Mouse (Mus musculus) lung, postnatal 0 days (tissue): ENCODE results near the gene Lmf1. TPM values are rescaled to one million over a fixed set of nuclear protein-coding genes. Genes with fewer than 3 reads are reported as not detected.

Source experiments
- ATAC-seq: fragments of 200-750 bp; cut with Nextera tagmentation; 2 replicates; pipeline ENCODE4 v1.8.0; 2017; ENCODE audit warnings: moderate library complexity
- DNase-seq: peaks from one replicate; pipeline ENCODE4 v3.0.0-alpha.2; 2016; ENCODE audit warnings: low spot score
- H3K27ac ChIP-seq: fragments of 300-500 bp; sonication (generic); 2 replicates; pipeline ENCODE4 v1.5.1; 2014; ENCODE audit warnings: antibody characterized with exemption, mild to moderate bottlenecking, low read length, mixed read lengths
- H3K27me3 ChIP-seq: fragments of 300-500 bp; sonication (generic); replicated peaks from 2 replicates; pipeline ENCODE4 v1.6.1; 2014; ENCODE audit warnings: low read length, mixed read lengths; ENCODE audit not compliant: insufficient read depth
- H3K36me3 ChIP-seq: fragments of 300-500 bp; sonication (generic); 2 replicates; pipeline ENCODE4 v1.6.1; 2014; ENCODE audit warnings: low read length, mixed read lengths; ENCODE audit not compliant: insufficient read depth
- H3K4me1 ChIP-seq: fragments of 300-500 bp; sonication (generic); 2 replicates; pipeline ENCODE4 v1.6.1; 2014; ENCODE audit warnings: antibody characterized with exemption, low read depth, low read length, mixed read lengths; ENCODE audit not compliant: insufficient read depth
- H3K4me2 ChIP-seq: fragments of 300-500 bp; sonication (generic); replicated peaks from 2 replicates; pipeline ENCODE4 v1.6.1; 2014; ENCODE audit warnings: low read depth, mild to moderate bottlenecking, low read length, moderate library complexity, mixed read lengths
- H3K4me3 ChIP-seq: fragments of 300-500 bp; sonication (generic); 2 replicates; pipeline ENCODE4 v1.5.1; 2014; ENCODE audit warnings: low read depth, low read length
- H3K9ac ChIP-seq: fragments of 300-500 bp; sonication (generic); replicated peaks from 2 replicates; pipeline ENCODE4 v1.6.1; 2014; ENCODE audit warnings: low read depth, mild to moderate bottlenecking
- H3K9me3 ChIP-seq: fragments of 300-500 bp; sonication (generic); 2 replicates; pipeline ENCODE4 v1.6.1; 2016; ENCODE audit warnings: low read length, mixed read lengths
- CTCF ChIP-seq: IDR thresholded peaks from 2 replicates; pipeline ENCODE4 v1.5.1; 2016; ENCODE audit warnings: antibody characterized with exemption, mild to moderate bottlenecking
- EP300 ChIP-seq: IDR thresholded peaks from 2 replicates; pipeline ENCODE4 v1.6.1; 2016; ENCODE audit warnings: antibody characterized with exemption, mild to moderate bottlenecking, control low read depth
- whole genome bisulfite sequencing: fragments of 180-500 bp; shearing (Covaris S2); extraction: QIAGEN DNeasy Blood & Tissue Kit; methylation state at CpG from one replicate; pipeline ENCODE4 v1.1.7; 2014; 5-methylcytosine and 5-hydroxymethylcytosine counted together
- polyA plus RNA-seq: library from polyadenylated mRNA; unstranded; fragments of >200 nt; fragmentation: Nextera tagmentation; extraction: Ambion mirVana; gene quantifications from 2 replicates; pipeline ENCODE4 v1.2.1, GENCODE M21; 2015

The Lmf1 gene
- polyA plus RNA-seq, 1 experiment from 2014 or later = 16.6 TPM

DNA sequence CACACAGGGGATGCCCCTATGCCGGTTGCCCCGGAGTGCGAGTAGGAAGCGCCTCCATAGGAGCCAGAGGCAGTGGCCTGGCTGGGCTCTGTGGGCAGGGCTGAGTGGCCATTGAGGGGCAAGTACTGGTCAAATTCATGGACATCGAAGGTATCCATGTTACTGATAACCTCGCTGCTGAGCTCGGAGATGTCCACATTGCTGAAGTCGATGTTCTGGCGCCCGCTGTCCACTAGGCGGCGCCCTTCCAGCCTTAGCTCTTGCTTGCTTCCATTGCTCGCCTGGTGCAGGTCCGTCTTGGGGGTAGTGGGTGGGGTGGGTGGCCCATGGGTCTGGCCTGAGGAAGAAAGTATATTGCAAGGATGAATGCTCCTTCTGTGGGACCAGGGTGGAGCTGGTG is 11.1 kb upstream of the Lmf1 start:
- Histone ChIP-seq H3K9ac (no peak overlapping the region), H3K4me2 (no peak overlapping the region), H3K9me3 (no peaks in the 10 kb centered on the region), H3K36me3 (no peaks in the 10 kb centered on the region), H3K27ac (no peak overlapping the region), H3K27me3 (peaks cover 28% of the 10 kb centered on the region), H3K4me1 (peaks cover 8% of the 10 kb centered on the region), H3K4me3 (no peak overlapping the region)
- TF ChIP-seq CTCF = peak; percentile 93
- no peak for TF ChIP-seq EP300
- ATAC-seq (no peak), DNase-seq (peak; percentile 38)
- 17% methylated on average over 14 of the region's 14 CpGs for WGBS

DNA sequence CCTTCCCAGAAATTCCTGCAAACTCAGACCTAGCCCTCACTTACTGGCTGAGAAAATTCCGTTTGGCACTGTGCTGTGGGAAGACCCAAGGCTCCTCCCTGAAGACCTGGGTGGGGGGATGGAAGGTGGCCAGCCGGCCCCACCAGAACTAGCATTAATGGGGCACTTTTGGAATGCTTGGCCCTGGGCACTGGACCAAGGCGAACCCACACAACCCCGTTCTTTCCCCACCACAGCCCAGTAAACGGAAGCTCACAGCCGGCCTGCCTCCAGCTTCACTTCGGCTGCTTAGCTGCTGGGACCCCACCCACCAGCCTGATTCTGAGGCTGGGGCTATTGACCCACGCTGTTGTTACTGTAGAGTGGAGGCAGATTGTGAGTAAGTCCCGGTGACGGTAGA is 10.7 kb upstream of the Lmf1 start:
- TF ChIP-seq CTCF (no peak), EP300 (no peak)
- peaks cover 28% of the 10 kb centered on the region for H3K27me3 ChIP-seq
- H3K4me2 ChIP-seq = no peak overlapping the region
- no peak overlapping the region for H3K4me3 ChIP-seq
- H3K9me3 ChIP-seq = no peaks in the 10 kb centered on the region
- peaks cover 8% of the 10 kb centered on the region for H3K4me1 ChIP-seq
- DNase-seq (no peak), ATAC-seq (no peak)
- H3K36me3 ChIP-seq = no peaks in the 10 kb centered on the region
- no peak overlapping the region for H3K27ac ChIP-seq
- WGBS = 39% methylated on average over 10 of the region's 10 CpGs
- H3K9ac ChIP-seq = no peak overlapping the region

DNA sequence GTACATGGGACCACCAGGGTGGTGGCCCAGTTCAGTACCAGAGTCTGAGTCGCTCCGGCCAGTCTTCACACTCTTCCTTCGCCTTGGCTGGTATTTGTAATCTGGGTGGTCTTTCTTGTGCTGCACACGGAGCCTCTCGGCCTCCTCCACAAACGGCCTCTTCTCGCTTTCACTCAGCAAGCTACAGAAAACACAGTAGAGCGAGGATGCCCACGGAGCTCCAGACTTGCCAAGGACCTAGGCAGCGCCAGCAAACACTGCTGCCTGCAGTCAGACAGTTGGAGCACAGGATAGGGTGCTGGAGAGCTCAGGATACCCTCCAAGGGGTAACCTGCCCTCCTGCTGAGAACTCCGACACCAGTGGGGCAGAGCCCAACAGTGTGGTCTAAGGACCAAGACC is 10.0 kb upstream of the Lmf1 start:
- TF ChIP-seq EP300 (no peak), CTCF (no peak)
- ATAC-seq (no peak), DNase-seq (no peak)
- no peaks in the 10 kb centered on the region for H3K9me3 ChIP-seq
- no peak overlapping the region for H3K4me2 ChIP-seq
- H3K27me3 ChIP-seq = peaks cover 28% of the 10 kb centered on the region
- H3K27ac ChIP-seq = no peak overlapping the region
- WGBS = 79% methylated on average over 11 of the region's 11 CpGs
- H3K4me1 ChIP-seq = peaks cover 8% of the 10 kb centered on the region
- H3K4me3 ChIP-seq = no peak overlapping the region
- no peaks in the 10 kb centered on the region for H3K36me3 ChIP-seq
- H3K9ac ChIP-seq = no peak overlapping the region

DNA sequence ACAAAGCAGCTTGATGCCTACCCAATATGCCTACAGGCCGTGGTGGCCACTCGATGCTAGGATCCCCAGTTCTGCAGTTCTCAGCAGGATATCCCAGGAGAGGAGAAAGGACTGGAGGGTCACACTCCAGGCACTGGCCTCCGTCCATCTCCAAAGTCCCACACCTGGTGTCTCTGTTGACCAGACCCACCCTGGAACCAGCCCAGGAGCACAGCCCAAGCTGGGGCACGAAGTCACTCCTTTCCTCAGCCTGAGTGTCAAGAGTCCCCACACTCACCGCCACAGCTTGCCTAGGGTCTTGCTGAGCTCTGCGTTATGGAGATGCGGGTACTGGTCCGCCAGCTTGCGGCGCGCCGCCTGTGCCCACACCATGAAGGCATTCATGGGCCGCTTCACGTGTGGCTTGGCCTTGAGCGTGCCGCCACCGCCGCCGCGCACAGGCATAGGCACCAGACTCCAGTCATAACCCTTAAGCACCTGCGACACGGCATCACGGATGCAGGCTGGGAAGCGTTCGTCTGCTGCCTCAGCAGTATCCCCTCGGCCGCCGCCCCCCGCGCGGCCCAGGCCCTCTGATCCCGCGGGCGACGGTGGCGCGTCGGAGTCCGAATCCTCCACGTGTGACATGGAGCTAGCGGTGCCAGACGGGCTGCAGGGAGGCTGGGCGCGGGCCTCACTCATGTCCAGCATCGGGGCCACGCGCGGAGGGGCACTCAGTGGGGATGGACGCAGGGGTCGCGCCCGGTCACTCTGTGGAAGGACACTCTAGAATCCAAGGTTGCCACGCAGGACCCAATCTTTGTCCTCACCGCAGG is 8.8 kb upstream of the Lmf1 start:
- H3K36me3 ChIP-seq = no peaks in the 10 kb centered on the region
- H3K4me1 ChIP-seq = peaks cover 8% of the 10 kb centered on the region
- H3K27me3 ChIP-seq = peaks cover 28% of the 10 kb centered on the region
- TF ChIP-seq EP300 = no peak
- TF ChIP-seq CTCF = no peak
- ATAC-seq (peak; percentile 26; the same call in 1 of the 2 replicates), DNase-seq (no peak)
- peak overlapping the region; percentile 69 for H3K4me2 ChIP-seq
- H3K27ac ChIP-seq = no peak overlapping the region
- no peaks in the 10 kb centered on the region for H3K9me3 ChIP-seq
- 4% methylated on average over 54 of the region's 54 CpGs for WGBS
- H3K4me3 ChIP-seq = peak overlapping the region; percentile 34
- H3K9ac ChIP-seq = no peak overlapping the region

DNA sequence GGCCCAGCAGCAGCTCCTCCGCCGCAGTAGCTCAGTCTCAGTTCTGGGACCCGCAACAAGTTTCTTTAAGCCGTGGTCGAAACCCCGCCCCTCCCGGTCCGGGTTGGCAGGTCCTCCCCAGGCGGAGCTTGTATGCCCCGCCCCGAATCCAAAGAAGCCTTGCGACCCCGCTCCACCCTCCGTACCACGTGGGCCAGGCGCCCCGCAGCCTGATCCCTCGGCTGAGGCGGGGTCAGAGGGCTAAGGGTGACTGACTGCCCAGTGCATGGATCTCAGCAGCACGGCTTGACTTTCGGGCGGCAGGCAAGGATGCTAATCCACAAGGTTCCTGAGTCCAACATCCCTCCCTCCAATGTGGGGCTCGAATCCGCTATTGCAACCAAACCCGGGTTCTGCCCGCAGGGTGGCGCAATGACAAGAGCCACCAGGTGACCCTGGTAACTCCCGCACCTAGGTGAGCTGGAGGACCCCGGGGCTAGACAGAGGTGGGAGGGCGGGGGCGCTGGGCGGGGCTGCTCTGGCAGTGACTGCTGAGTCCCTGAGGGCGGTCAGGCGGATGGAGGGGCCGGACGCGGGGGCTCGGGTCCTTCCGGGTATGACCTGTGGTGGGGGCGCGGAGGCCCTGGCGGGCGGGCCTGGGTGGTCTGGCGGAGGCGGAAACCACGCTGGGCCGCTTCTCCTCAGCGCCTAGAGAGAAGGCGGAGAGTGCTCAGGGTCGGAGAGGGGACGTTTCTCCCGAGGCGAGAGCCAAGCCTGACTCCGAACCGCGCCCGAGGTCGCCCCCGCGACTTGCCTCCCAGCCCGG is 8.0 kb upstream of the Lmf1 start, which contains the start of gene Sox8:
Gene Sox8, minus strand, starts transcription at position 39 of the 805 bp plus-strand sequence.
- TF ChIP-seq CTCF (peak; percentile 42; the same call in 1 of the 2 replicates), EP300 (no peak)

DNA sequence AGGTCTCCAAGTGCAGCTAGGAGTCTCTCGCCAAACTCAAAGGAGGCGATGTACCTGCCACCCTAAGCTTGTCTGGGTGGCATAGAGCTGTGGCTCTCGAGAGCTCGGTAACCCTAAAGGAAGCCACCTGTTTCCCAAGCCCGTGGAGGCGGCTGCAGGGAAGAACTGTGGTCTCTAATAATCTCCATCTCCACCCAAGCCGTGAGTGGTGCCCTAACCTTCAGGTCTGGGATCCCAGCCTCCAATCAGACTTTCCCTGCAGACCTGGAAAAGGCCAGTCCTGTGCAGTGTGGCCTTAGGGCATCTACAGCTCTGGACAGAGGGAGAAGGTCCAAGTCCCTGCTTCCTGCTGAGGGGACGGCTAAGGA is 7.4 kb upstream of the Lmf1 start:
- Histone ChIP-seq H3K9me3 (no peaks in the 10 kb centered on the region), H3K27ac (no peak overlapping the region), H3K27me3 (peaks cover 28% of the 10 kb centered on the region), H3K36me3 (no peaks in the 10 kb centered on the region), H3K9ac (no peak overlapping the region), H3K4me2 (peak overlapping the region; percentile 69), H3K4me1 (peaks cover 8% of the 10 kb centered on the region), H3K4me3 (peak overlapping the region; percentile 34)
- TF ChIP-seq EP300 (no peak), CTCF (no peak)
- no peak for ATAC-seq
- DNase-seq = no peak
- 9% methylated on average over 8 of the region's 8 CpGs for WGBS

More for the DNA sequence above, 8.0 kb upstream of the Lmf1 start, which contains the start of gene Sox8:
- peak within 1 kb of the TSS; percentile 34 for H3K4me3 ChIP-seq
- DNase-seq = peak; percentile 75
- H3K9me3 ChIP-seq = no peaks in the 10 kb centered on the region
- H3K36me3 ChIP-seq = no peaks in the 10 kb centered on the region
- no peak within 1 kb of the TSS for H3K27ac ChIP-seq
- H3K27me3 ChIP-seq = peaks cover 28% of the 10 kb centered on the region
- H3K9ac ChIP-seq = no peak within 1 kb of the TSS
- under 1% methylated on average over 44 of the region's 61 CpGs for WGBS
- ATAC-seq = peak; percentile 87
- peaks cover 8% of the 10 kb centered on the region for H3K4me1 ChIP-seq
- H3K4me2 ChIP-seq = peak within 1 kb of the TSS; percentile 69
